Mouse (Mus musculus) MEL (cell line): ENCODE measurements around the gene 2410004B18Rik. TPM values are rescaled to one million over a fixed set of nuclear protein-coding genes. Genes with fewer than 3 reads are reported as not detected.

Source experiments
- DNase-seq: peaks from one replicate; pipeline ENCODE4 v3.0.0; 2011; ENCODE audit warnings: low read depth, low spot score
- H3K27ac ChIP-seq: 2 replicates; pipeline ENCODE4 v1.5.1; 2012; ENCODE audit warnings: low read depth, mild to moderate bottlenecking, control low read depth, low read length, moderate library complexity; ENCODE audit not compliant: control insufficient read depth
- H3K27me3 ChIP-seq, 2 experiments: fragments of 150-350 bp in 1 of 2; sonication (generic) in 1 of 2; 2 replicates each; pipeline ENCODE4 v1.6.1; 2012; ENCODE audit warnings: low read length in 2 of 2, mild to moderate bottlenecking in 2 of 2, improper control_type of control experiment in 1 of 2, moderate library complexity in 1 of 2; ENCODE audit not compliant: insufficient read depth in 2 of 2, control insufficient read depth in 1 of 2
- H3K36me3 ChIP-seq, 2 experiments: 2 replicates each; pipeline ENCODE4 v1.6.1; 2012 to 2014; ENCODE audit warnings: low read length in 2 of 2, improper control_type of control experiment in 1 of 2, inconsistent platforms in 1 of 2, mild to moderate bottlenecking in 1 of 2; ENCODE audit not compliant: insufficient read depth in 2 of 2, control insufficient read depth in 1 of 2
- H3K4me1 ChIP-seq, 2 experiments: fragments of 150-350 bp in 1 of 2; sonication (generic) in 1 of 2; 2 replicates each; pipeline ENCODE4 v1.6.1; 2012; ENCODE audit warnings: low read length in 2 of 2, improper control_type of control experiment in 1 of 2, mild to moderate bottlenecking in 1 of 2; ENCODE audit not compliant: insufficient read depth in 2 of 2, control insufficient read depth in 1 of 2
- H3K4me3 ChIP-seq, 2 experiments: fragments of 150-350 bp in 1 of 2; sonication (generic) in 1 of 2; 2 replicates each; pipeline ENCODE4 v1.5.1; 2012; ENCODE audit warnings: low read depth in 2 of 2, low read length in 2 of 2, mild to moderate bottlenecking in 2 of 2, moderate library complexity in 2 of 2, control low read depth in 1 of 2, improper control_type of control experiment in 1 of 2; ENCODE audit not compliant: control insufficient read depth in 1 of 2, insufficient read depth in 1 of 2
- H3K79me2 ChIP-seq: 2 replicates; pipeline ENCODE4 v1.6.1; 2012; ENCODE audit warnings: mild to moderate bottlenecking, low read length, moderate library complexity; ENCODE audit not compliant: control insufficient read depth, poor library complexity, insufficient read depth
- H3K9ac ChIP-seq: 2 replicates; pipeline ENCODE4 v1.6.1; 2012; ENCODE audit warnings: low read depth, mild to moderate bottlenecking, control low read depth, low read length, moderate library complexity; ENCODE audit not compliant: control insufficient read depth, poor library complexity, severe bottlenecking
- H3K9me3 ChIP-seq: fragments of 150-350 bp; sonication (generic); replicated peaks from 2 replicates; pipeline ENCODE4 v1.6.1; 2012; ENCODE audit warnings: mild to moderate bottlenecking, low read length, improper control_type of control experiment, moderate library complexity; ENCODE audit not compliant: insufficient read depth
- BHLHE40 ChIP-seq: IDR thresholded peaks from 2 replicates; pipeline ENCODE4 v1.6.1; 2012; ENCODE audit warnings: low read depth, mild to moderate bottlenecking, inconsistent platforms, low read length, improper control_type of control experiment, borderline replicate concordance
- CHD1 ChIP-seq: IDR thresholded peaks from 2 replicates; pipeline ENCODE4 v1.6.1; 2012; ENCODE audit warnings: low read depth, mild to moderate bottlenecking, inconsistent platforms, low read length, improper control_type of control experiment
- CHD2 ChIP-seq: IDR thresholded peaks from 2 replicates; pipeline ENCODE4 v1.6.1; 2011; ENCODE audit warnings: low read length, improper control_type of control experiment
- CTCF ChIP-seq, 3 experiments: IDR thresholded peaks in 2 of 3; conservative IDR thresholded peaks in 1 of 3; 2 replicates each; pipeline ENCODE4 v1.5.1; 2011 to 2012; ENCODE audit warnings: low read length in 3 of 3, low read depth in 2 of 3, mild to moderate bottlenecking in 2 of 3, improper control_type of control experiment in 1 of 3, inconsistent platforms in 1 of 3, mixed read lengths in 1 of 3, moderate library complexity in 1 of 3; ENCODE audit not compliant: control insufficient read depth in 1 of 3, insufficient read depth in 1 of 3, poor library complexity in 1 of 3, severe bottlenecking in 1 of 3
- E2F4 ChIP-seq: IDR thresholded peaks from 2 replicates; pipeline ENCODE4 v1.6.1; 2011; ENCODE audit warnings: low read depth, low read length, improper control_type of control experiment, borderline replicate concordance
- ELF1 ChIP-seq: IDR thresholded peaks from 2 replicates; pipeline ENCODE4 v1.6.1; 2014; ENCODE audit warnings: low read depth, mild to moderate bottlenecking, inconsistent platforms, low read length, improper control_type of control experiment, moderate library complexity
- EP300 ChIP-seq, 2 experiments: IDR thresholded peaks; 2 replicates each; pipeline ENCODE4 v1.6.1; 2011; ENCODE audit warnings: improper control_type of control experiment in 2 of 2, low read length in 2 of 2, low read depth in 1 of 2, mild to moderate bottlenecking in 1 of 2
- ETS1 ChIP-seq: IDR thresholded peaks from 2 replicates; pipeline ENCODE4 v1.6.1; 2012; ENCODE audit warnings: low read depth, mild to moderate bottlenecking, inconsistent platforms, low read length, improper control_type of control experiment, moderate library complexity
- GABPA ChIP-seq: IDR thresholded peaks from 2 replicates; pipeline ENCODE4 v1.6.1; 2012; ENCODE audit warnings: low read depth, mild to moderate bottlenecking, inconsistent platforms, low read length, improper control_type of control experiment, moderate library complexity
- GATA1 ChIP-seq: IDR thresholded peaks from 2 replicates; pipeline ENCODE4 v1.6.1; 2011; ENCODE audit warnings: low read depth, low read length, improper control_type of control experiment
- HCFC1 ChIP-seq: IDR thresholded peaks from 2 replicates; pipeline ENCODE4 v1.6.1; 2012; ENCODE audit warnings: low read depth, mild to moderate bottlenecking, inconsistent platforms, low read length, improper control_type of control experiment, moderate library complexity
- JUND ChIP-seq: IDR thresholded peaks from 2 replicates; pipeline ENCODE4 v1.6.1; 2011; ENCODE audit warnings: low read depth, mild to moderate bottlenecking, improper control_type of control experiment, low read length
- KAT2A ChIP-seq: conservative IDR thresholded peaks from 2 replicates; pipeline ENCODE4 v1.6.1; 2012; ENCODE audit warnings: low read depth, low read length, improper control_type of control experiment, inconsistent platforms
- MAFK ChIP-seq: IDR thresholded peaks from 2 replicates; pipeline ENCODE4 v1.6.1; 2011; ENCODE audit warnings: low read depth, mild to moderate bottlenecking, low read length, improper control_type of control experiment, borderline replicate concordance
- MAX ChIP-seq: IDR thresholded peaks from 2 replicates; pipeline ENCODE4 v1.6.1; 2011; ENCODE audit warnings: low read length, improper control_type of control experiment
- MAZ ChIP-seq: IDR thresholded peaks from 2 replicates; pipeline ENCODE4 v1.6.1; 2012; ENCODE audit warnings: low read depth, mild to moderate bottlenecking, inconsistent platforms, low read length, improper control_type of control experiment
- MEF2A ChIP-seq: IDR thresholded peaks from 2 replicates; pipeline ENCODE4 v1.6.1; 2014; ENCODE audit warnings: low read depth, mild to moderate bottlenecking, inconsistent platforms, low read length, improper control_type of control experiment; ENCODE audit not compliant: poor library complexity, insufficient replicate concordance, severe bottlenecking; ENCODE audit errors: extremely low read depth
- MXI1 ChIP-seq: IDR thresholded peaks from 2 replicates; pipeline ENCODE4 v1.6.1; 2011; ENCODE audit warnings: mild to moderate bottlenecking, low read depth, low read length, improper control_type of control experiment
- MYB ChIP-seq: IDR thresholded peaks from 2 replicates; pipeline ENCODE4 v1.6.1; 2011; ENCODE audit warnings: mild to moderate bottlenecking, low read depth, low read length, improper control_type of control experiment
- MYC ChIP-seq: IDR thresholded peaks from 2 replicates; pipeline ENCODE4 v1.6.1; 2011; ENCODE audit warnings: low read depth, mild to moderate bottlenecking, low read length, improper control_type of control experiment, moderate library complexity
- NELFE ChIP-seq: IDR thresholded peaks from 2 replicates; pipeline ENCODE4 v1.6.1; 2011; ENCODE audit warnings: low read depth, low read length, improper control_type of control experiment
- NRF1 ChIP-seq: IDR thresholded peaks from 2 replicates; pipeline ENCODE4 v1.6.1; 2014; ENCODE audit warnings: low read depth, mild to moderate bottlenecking, inconsistent platforms, low read length, improper control_type of control experiment, moderate library complexity; ENCODE audit not compliant: poor library complexity, insufficient read depth, severe bottlenecking
- POLR2A ChIP-seq, 2 experiments: IDR thresholded peaks; 2 replicates each; pipeline ENCODE4 v1.6.1; 2011 to 2012; ENCODE audit warnings: low read length in 2 of 2, mild to moderate bottlenecking in 2 of 2, control low read depth in 1 of 2, improper control_type of control experiment in 1 of 2, low read depth in 1 of 2, moderate library complexity in 1 of 2; ENCODE audit not compliant: control insufficient read depth in 1 of 2, insufficient read depth in 1 of 2, poor library complexity in 1 of 2
- POLR2AphosphoS2 ChIP-seq: IDR thresholded peaks from 2 replicates; pipeline ENCODE4 v1.6.1; 2011; ENCODE audit warnings: low read length, improper control_type of control experiment
- POLR2AphosphoS5 ChIP-seq: IDR thresholded peaks from 2 replicates; pipeline ENCODE4 v1.6.1; 2012; ENCODE audit warnings: low read depth, borderline replicate concordance, mild to moderate bottlenecking, inconsistent platforms, low read length, moderate library complexity, mixed read lengths
- RAD21 ChIP-seq: IDR thresholded peaks from 2 replicates; pipeline ENCODE4 v1.6.1; 2011; ENCODE audit warnings: mild to moderate bottlenecking, low read depth, low read length, improper control_type of control experiment
- RCOR1 ChIP-seq: IDR thresholded peaks from 2 replicates; pipeline ENCODE4 v1.6.1; 2012; ENCODE audit warnings: low read depth, mild to moderate bottlenecking, inconsistent platforms, low read length, improper control_type of control experiment
- SIN3A ChIP-seq: IDR thresholded peaks from 2 replicates; pipeline ENCODE4 v1.6.1; 2012; ENCODE audit warnings: low read length, improper control_type of control experiment, inconsistent platforms
- TAL1 ChIP-seq: IDR thresholded peaks from 2 replicates; pipeline ENCODE4 v1.6.1; 2012; ENCODE audit warnings: mild to moderate bottlenecking, inconsistent platforms, low read length, moderate library complexity, mixed read lengths
- TBP ChIP-seq: IDR thresholded peaks from 2 replicates; pipeline ENCODE4 v1.8.0; 2011; ENCODE audit warnings: low read depth, low read length, improper control_type of control experiment
- UBTF ChIP-seq: IDR thresholded peaks from 2 replicates; pipeline ENCODE4 v1.6.1; 2012; ENCODE audit warnings: low read depth, mild to moderate bottlenecking, inconsistent platforms, low read length, improper control_type of control experiment, moderate library complexity, borderline replicate concordance; ENCODE audit not compliant: insufficient read depth
- USF1 ChIP-seq: IDR thresholded peaks from 2 replicates; pipeline ENCODE4 v1.6.1; 2014; ENCODE audit warnings: low read depth, mild to moderate bottlenecking, inconsistent platforms, low read length, improper control_type of control experiment, moderate library complexity
- USF2 ChIP-seq, 2 experiments: IDR thresholded peaks; 2 replicates each; pipeline ENCODE4 v1.6.1; 2011 to 2012; ENCODE audit warnings: improper control_type of control experiment in 2 of 2, low read length in 2 of 2, borderline replicate concordance in 1 of 2, inconsistent platforms in 1 of 2, low read depth in 1 of 2, mild to moderate bottlenecking in 1 of 2; ENCODE audit not compliant: insufficient read depth in 1 of 2
- ZC3H11A ChIP-seq: IDR thresholded peaks from 2 replicates; pipeline ENCODE4 v1.6.1; 2012; ENCODE audit warnings: low read depth, mild to moderate bottlenecking, inconsistent platforms, low read length, improper control_type of control experiment
- ZKSCAN1 ChIP-seq: IDR thresholded peaks from 2 replicates; pipeline ENCODE4 v1.6.1; 2012; ENCODE audit warnings: low read depth, mild to moderate bottlenecking, inconsistent platforms, low read length, improper control_type of control experiment, moderate library complexity
- ZNF384 ChIP-seq: IDR thresholded peaks from 2 replicates; pipeline ENCODE4 v1.6.1; 2012; ENCODE audit warnings: low read depth, mild to moderate bottlenecking, inconsistent platforms, low read length, improper control_type of control experiment
- polyA plus RNA-seq, 2 experiments: library from polyadenylated mRNA; stranded (reverse) in 1 of 2; unstranded in 1 of 2; fragments of >175 nt in 1 of 2; fragments of >200 nt in 1 of 2; gene quantifications; 2 replicates each; pipeline versions ENCODE4 v1.2.1 to v1.2.4; 2012; ENCODE audit warnings: low replicate concordance in 2 of 2, low read depth in 1 of 2; ENCODE audit not compliant: insufficient read length in 2 of 2, insufficient read depth in 1 of 2, missing spikeins in 1 of 2
- total RNA-seq: library from RNA; depleted of rRNA; stranded (reverse); fragments of 300-350 nt; gene quantifications from 2 replicates; pipeline ENCODE4 v1.2.3, GENCODE M21; 2012

Gene 2410004B18Rik
- total and polyA plus RNA-seq, 3 experiments, result 32.3 to 42.3 TPM; not detected in 1

DNA sequence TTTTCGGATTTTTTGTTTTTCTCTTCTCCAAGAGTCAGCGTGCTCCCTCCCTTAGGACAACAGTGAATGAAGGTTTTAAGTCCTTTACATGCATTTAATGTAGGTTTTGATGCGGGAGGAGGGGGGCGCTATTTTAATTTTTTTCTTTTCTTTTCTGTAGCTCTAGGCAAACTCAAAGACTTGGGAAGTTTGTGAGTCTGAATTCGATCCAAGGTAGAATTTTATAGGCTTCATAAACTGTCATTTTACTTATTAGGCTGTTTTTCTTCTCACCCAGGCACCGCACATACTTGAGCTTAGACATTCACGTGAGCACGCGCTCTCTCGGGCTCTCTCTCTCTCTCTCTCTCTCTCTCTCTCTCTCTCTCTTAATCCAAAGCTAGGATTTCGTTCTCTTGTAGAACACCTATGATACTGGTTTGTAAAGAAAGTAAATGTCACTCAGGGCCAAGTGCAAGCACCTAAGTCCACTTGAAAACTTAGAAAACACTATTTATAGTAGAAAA lies 51.8 kb downstream of the 2410004B18Rik start:
- H3K4me1 ChIP-seq, result peaks cover 8 to 14% of the 10 kb centered on the region in 2 experiments; a peak in 3 of 4 replicates
- H3K9ac ChIP-seq, result peak overlapping the region; percentile 96
- H3K36me3 ChIP-seq, result peaks cover 0 to 17% of the 10 kb centered on the region in 2 experiments; a peak in 3 of 4 replicates
- peaks cover 49% of the 10 kb centered on the region for H3K79me2 ChIP-seq
- peak overlapping the region; percentile 51 for H3K27ac ChIP-seq
- DNase-seq, result peak; percentile 80
- no peaks in the 10 kb centered on the region for H3K27me3 ChIP-seq
- H3K9me3 ChIP-seq, result no peaks in the 10 kb centered on the region
- peak overlapping the region; percentile 74 to 84 for H3K4me3 ChIP-seq
- TF ChIP-seq RCOR1 (0 out of 2 replicates have a peak, but pooled peaks have one; percentile 50), HCFC1 (peak; percentile 42; the same call in 1 of the 2 replicates), BHLHE40 (peak; percentile 93), MXI1 (peak; percentile 82), CHD1 (peak; percentile 95; the same call in 1 of the 2 replicates), MAZ (no peak; the same call in 1 of the 2 replicates), EP300 (IDR thresholded peaks at IDR 0.05; ENCODE audit: low read depth in 1 of 2, low read length in 2 of 2) (peak in 1 of 2 experiments; percentile 17; a peak in 1 of 4 replicates), POLR2A (IDR thresholded peaks at IDR 0.05; ENCODE audit: control insufficient read depth in 1 of 2, insufficient read depth in 1 of 2, low read depth in 1 of 2, low read length in 2 of 2, poor library complexity in 1 of 2) (no peak), UBTF (no peak), E2F4 (no peak), GATA1 (no peak), NELFE (peak; percentile 45; the same call in 1 of the 2 replicates), USF2 (IDR thresholded peaks at IDR 0.05; ENCODE audit: borderline replicate concordance in 1 of 2, insufficient read depth in 1 of 2, low read depth in 1 of 2, low read length in 2 of 2) (no peak), ETS1 (no peak; the same call in 1 of the 2 replicates), MYB (no peak), ELF1 (no peak), KAT2A (peak; percentile 29; the same call in 1 of the 2 replicates), NRF1 (no peak), POLR2AphosphoS5 (no peak; the same call in 1 of the 2 replicates), MAFK (no peak), TAL1 (no peak), MYC (peak; percentile 82; the same call in 1 of the 2 replicates), MEF2A (no peak), TBP (0 out of 2 replicates have a peak, but pooled peaks have one; percentile 16), ZKSCAN1 (no peak), USF1 (peak; percentile 30; the same call in 1 of the 2 replicates), MAX (peak; percentile 67), CHD2 (no peak), SIN3A (peak; percentile 86), CTCF (IDR thresholded peaks at IDR 0.05 in 2 of 3, conservative IDR thresholded peaks at IDR 0.05 in 1 of 3; ENCODE audit: control insufficient read depth in 1 of 3, insufficient read depth in 1 of 3, low read depth in 2 of 3, low read length in 3 of 3, poor library complexity in 1 of 3, severe bottlenecking in 1 of 3) (peak in 2 of 3 experiments; percentile 31 to 59; a peak in 3 of 6 replicates), GABPA (no peak), ZNF384 (peak; percentile 83), JUND (peak; percentile 99), RAD21 (no peak; the same call in 1 of the 2 replicates), POLR2AphosphoS2 (peak; percentile 24; the same call in 1 of the 2 replicates), ZC3H11A (no peak)
